Mouse (Mus musculus) stomach, postnatal 0 days (tissue): ENCODE results near the gene Ddit4.

Experiments used
- CTCF ChIP-seq: IDR thresholded peaks from 2 replicates; pipeline ENCODE4 v1.5.1; 2016; ENCODE audit warnings: antibody characterized with exemption, low read depth, mild to moderate bottlenecking, moderate library complexity
- EP300 ChIP-seq: optimal IDR thresholded peaks from 2 replicates; pipeline ENCODE3; 2016; ENCODE audit warnings: antibody characterized with exemption

DNA sequence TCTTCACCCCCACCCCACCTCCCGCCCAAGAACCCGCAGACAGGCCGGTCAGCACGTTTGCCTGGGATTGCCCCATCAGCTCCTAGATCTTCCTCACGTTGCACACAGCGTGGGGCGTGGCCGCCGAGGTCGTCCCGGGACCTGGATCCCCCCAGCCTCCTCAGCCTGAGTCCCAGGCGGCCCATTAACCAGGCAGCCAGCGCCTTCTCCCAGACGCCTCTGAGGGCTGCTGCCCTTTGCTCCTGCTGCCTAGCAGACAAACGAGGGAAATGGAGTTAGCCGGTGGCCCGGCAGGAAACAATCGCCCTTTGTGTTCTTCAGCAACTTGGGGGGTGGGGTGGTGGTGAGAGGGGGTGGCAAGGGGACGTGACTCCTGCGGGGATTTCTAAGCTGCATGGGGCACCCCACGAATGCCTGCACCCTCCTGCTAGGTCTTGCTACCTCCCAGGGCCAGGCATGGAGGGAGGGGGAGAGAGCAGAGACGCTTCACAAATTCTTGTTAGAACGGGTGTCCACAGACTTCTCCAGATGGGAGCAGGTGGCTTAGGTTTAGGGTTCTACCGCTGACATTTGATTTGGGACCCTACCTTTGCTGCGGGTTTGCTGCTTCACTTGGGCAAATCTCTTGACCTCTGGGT is 40.0 kb downstream of the Ddit4 start:
- no peak for TF ChIP-seq EP300
- TF ChIP-seq CTCF: no peak
